Mouse (Mus musculus) left cerebral cortex, postnatal 4 days (tissue): ENCODE measurements at regions not wholly inside any gene's neighbourhood (a gene's known extent, or its start where the extent isn't known, plus 50 kb on each side); places are given as distances from the start of the nearest gene placed in this dataset.

ENCODE experiments used
- DNase-seq: peaks from one replicate; pipeline ENCODE4 v3.0.0-alpha.2; 2022
- intact Hi-C: fragments of 180-260 bp; cut with DNase I; formaldehyde crosslinking; loops from one replicate; pipeline ENCODE4 v1.15.1; 2025

DNA sequence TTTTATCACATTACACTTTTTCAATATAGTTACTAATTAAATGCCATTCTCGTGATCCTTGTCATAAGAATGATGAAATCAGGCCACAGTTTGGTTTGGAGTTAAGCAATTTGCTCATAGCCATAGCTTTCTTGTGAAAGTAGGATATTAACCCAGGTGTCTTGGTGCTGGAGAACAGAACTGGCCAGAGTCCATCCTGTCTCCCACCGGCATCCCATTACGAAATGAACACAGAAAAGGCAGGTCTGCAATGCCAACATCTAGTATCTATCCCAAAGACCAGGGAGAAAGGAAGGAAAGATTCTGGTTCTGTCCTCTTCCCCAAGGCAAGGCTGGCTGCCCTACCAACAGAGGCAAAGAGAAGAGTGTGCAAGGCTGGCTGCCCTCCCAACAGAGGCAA, 61.6 kb upstream of the Avpr1a start:
- intact Hi-C loops, result no loop called here
- DNase-seq, result no peak

DNA sequence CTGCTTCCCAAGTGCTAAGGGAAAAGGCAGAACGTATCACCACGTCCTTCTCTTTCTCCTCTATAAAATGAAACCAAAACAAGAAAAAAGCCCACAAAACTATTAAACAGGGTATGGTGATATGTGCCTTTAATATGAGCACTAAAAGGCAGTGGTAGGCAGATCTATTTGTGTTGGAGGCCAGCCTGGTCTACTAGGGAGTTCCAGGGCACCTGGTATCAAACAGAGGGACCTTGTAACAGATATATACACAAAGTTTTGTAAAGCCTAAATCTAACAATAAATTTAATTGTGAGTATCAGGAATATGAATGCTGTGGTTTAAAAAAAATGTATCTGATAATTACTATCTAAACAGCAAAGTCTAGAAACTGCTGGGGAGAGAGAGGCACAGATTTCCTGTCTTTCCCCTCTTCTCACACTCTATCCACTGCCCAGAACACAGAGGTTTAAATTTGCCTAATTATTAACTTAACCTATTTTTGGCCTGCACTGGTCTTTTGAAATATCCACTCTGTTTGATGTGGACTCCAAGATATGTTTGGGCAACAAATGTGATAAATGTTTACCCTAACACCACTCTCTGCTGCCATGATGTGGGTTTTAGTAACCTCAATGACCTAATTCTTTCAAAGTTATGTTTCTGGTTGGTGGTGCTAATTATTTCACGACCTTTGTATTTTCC, 68.5 kb upstream of the Avpr1a start:
- DNase-seq, result no peak
- intact Hi-C loops, result no loop called here

DNA sequence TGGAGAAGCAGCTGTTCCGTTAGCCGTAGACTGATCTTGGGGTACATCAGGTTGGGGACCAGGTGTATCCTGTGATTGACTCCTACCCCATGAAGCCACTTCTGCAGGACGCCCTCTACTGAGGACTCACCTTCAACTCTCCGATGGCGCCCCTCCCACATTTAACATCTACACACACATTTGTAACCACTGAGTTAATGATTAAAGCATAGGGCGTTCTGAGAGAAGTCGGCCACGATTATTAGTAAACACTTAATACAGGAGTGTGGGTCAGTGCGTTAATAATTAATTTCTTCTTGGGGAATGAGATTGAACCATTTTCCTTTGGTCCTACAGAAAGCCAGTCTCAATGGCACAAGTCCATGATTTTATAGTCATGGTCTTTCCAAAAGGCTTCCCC, 105.0 kb upstream of the Avpr1a start:
- intact Hi-C loops, result no loop called here
- no peak for DNase-seq

DNA sequence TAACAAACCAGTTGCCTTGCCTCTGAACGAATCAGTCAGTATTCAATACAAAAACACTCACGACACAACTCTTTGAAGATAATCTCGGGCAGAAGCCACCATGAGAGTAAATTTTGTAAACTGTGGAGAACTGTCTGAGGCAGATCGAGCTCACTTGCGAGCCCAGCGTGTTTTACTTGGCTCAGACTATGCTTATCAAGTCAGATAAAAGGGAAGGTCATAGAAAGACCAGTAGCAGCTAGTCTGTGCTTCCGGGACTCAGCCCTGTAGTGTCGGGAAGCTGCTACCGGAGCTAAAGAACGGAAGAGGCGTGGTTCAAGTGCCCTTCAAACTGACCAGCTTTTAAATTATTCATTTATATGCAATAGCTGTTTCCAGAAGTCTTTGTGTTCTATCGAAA, 105.9 kb upstream of the Avpr1a start:
- DNase-seq, result no peak
- intact Hi-C loops, result no loop called here

DNA sequence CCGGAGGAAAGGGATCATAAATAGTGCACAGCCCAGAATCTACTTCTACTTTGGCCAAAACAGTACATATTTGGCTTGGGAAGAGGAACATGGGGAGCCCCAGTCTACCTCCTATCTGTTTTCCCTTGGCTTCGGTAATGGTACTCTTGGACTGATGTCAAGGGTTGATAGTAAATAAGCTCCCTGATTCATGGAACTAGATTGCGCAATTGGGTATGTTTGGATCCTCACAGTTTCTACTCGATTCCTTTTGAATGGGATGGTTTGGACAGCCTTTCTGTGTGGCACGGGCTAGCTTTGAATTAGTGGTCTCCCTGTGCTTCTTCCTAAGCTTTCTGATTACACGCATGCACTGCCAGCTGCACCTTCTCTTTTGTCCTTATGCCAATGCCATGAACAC, 121.4 kb upstream of the Avpr1a start:
- intact Hi-C loops, result no loop called here
- peak; percentile 14 for DNase-seq

DNA sequence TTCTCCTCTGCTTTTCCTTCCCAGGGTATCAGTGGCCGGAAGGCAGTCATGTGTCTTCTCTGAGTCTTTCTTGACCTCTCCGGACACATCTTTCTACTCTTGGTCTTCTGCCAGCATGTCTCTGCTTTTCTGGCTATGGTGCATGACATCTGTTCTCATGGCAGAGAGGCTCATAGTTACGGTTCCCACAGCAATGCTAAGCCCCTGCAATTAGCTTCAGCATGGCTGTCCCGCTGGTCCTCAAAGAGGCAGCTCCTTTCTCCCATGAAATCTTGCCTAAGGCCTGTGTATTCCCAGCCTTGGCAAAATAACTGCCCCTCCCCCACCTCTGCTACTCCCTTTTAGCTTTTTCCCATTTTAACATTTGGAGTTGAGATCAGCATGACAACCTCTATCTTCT, 129.4 kb upstream of the Avpr1a start:
- intact Hi-C loops, result no loop called here
- DNase-seq, result peak; percentile 80

DNA sequence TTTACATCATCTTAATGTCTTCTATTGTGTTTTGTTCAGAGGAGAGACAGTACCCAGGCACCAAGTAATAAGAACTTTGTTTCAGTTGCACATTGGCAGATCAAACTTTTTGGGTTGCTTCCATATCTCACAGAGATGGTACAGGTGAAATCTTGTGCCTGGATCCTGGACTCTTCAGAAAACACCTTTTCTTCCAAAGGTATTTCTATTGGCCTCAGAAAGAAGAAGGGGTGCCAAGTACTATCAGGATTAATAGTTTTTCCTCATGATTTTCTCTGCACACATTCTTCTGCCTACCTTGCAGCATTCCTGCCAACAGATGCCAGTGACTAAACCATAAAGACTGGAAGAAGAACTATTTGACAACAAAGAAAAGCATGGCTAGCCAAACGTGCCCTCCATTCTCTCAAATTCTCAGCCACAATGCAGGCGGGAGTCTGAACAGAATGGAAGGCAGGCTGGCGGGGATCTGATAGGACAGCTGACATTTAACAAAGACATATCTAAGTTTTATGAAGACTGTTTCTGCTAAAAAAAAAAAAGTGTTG, 137.6 kb upstream of the Avpr1a start:
- no peak for DNase-seq
- intact Hi-C loops, result no loop called here

DNA sequence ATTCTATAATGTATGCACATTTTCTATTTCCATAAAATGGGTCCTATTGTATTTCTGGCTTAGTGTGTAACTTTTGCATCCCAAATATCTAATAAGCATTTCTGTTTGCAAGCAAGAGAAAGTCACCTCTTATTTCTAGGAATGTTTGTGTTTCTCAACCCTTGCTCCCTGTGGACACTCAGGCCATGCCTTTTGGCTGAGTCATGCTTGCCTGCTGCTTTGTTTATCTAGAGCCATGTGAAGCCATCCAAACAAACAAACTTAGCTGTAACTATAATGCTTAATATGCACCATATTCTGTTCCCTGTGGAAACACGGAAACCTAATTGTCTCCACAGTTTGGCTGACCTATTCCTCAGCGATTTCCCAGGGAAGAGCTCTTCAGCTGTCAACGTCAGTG, 139.6 kb upstream of the Avpr1a start:
- intact Hi-C loops, result no loop called here
- DNase-seq, result no peak

DNA sequence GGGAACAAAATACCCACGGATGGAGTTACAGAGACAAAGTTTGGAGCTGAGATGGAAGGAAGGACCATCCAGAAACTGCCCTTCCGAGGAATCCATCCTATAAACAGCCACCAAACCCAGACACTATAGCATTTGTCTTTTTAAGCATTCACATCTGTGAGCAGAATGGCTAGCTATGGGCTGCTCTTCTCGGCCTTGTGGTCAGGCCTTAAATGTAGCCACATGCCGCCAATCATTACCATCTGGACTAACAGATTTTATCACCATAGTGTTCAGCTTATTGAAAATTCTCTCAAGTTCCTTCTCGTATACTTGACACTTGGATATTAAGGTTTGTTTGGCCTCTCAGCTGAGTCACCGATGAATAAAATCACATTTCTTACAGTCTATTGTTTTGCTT, 146.0 kb upstream of the Avpr1a start:
- no peak for DNase-seq
- intact Hi-C loops, result no loop called here

DNA sequence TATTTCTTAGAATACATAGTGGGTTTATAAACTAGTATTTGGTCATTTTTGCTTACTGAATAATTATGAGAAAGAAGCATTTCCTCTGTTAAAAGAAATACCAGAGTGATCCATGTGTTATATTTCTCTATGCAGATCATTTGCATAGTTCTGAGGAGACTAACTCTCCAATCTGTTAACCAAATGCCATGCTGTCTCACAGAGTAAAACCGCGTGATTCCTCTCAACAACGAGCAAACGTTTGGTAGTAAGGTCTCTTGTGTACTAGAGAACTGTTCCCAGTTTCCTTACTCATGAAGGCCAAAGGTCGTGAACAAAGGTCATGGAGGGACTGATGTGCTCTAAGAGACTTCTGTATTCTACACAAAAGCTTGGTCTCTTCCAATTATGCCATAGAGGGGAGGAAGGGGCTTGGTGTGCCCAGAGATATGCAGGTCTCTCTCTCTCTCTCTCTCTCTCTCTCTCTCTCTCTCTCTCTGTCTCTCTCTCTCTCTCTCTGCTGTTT, 152.3 kb upstream of the Avpr1a start:
- intact Hi-C loops, result no loop called here

DNA sequence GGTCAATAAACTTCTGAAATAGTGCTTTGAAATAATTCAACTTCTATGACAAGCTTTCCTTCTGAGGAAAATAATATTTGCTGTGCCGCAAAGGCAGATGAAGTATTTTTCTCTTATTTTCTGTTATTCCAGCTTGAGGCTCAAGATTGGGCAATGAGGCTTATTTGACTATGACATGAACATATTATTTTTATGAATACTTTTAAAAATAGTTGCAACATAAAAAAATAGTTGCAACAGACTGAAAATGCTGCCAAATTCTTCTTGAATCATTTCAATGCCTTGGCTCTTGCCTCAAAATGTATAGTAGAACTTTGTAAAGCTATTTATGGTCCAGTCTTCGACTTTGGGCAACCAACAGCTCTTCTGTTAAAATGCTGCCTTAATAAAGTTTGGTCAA, 156.7 kb upstream of the Avpr1a start:
- DNase-seq, result no peak
- intact Hi-C loops, result no loop called here

More for the DNA sequence above, 152.3 kb upstream of the Avpr1a start:
- DNase-seq, result no peak

DNA sequence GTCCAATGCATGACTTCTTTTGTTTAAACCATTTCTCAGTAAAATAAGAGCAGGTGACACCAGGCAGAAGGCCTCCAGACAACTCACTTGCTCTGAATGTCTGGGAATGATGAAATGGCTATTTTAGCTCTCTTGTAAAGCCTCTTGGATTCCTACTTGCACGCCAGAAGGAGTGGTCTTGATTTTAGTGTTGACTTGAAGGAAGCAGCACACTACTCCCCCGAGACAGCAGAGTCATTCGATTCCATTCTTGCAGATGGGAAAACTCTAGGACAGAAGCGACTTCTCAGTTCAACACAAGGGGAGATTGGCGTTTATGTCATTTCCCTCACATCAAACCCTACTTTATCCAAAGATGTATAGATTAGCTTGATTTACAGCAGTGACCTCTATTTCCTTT, 157.2 kb upstream of the Avpr1a start:
- no peak for DNase-seq
- intact Hi-C loops, result no loop called here

DNA sequence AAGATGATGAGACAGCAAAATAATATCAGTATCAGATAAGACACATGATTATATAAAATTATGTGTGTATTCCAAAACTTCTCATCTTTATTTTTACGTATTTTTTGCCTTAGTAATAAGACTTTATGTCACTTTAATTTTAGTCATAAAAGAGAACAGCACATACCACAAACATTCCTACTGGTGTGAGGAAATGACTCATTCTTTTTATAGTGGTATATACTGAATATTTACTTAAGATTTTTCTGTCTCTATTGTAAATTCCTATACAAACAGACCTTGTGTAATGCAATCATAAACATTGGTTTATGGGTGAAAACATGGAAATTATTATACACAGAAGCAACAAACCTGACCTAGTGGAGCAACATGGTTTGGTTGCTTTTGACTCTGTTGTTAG, 173.4 kb upstream of the Avpr1a start:
- DNase-seq, result no peak
- intact Hi-C loops, result no loop called here

DNA sequence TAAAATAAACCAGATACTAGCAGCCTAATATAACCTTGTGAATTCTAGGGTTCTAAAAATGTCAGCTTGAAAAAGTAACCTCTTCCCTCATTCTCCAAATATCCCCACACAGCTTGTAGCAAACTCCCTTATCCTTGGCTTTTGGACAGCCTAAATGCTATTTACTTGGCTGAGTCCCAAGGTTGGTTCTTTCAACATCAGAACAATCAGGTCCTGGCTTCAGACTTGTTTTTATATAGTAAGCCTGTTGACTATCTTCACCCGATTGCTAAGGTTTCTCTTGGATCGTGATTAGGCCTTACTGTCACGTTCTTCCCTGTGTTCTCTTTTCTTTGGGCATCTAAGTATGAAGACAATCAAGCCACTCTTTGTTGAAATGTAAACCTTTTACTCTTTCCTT, 174.1 kb upstream of the Avpr1a start:
- intact Hi-C loops, result no loop called here
- no peak for DNase-seq

DNA sequence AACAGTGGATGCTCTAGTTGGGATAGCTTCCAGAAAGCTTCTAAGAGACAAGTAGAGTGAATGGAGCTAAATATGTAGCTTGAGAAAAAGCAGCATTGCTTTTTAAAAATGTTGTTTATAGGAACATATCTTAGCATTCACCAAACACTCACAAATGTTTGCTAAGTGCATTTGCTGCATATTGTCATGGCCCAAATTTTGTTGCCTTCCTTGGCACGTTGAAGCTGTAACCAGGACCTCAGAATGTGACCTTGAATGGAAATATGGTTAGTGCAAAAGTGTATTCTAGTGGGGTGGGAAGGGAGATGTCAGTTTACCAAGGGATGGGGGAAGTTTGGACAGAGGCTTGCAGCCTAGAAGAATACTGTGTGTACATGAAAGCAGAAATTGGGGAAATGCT, 166.9 kb upstream of the Rxylt1 start:
- intact Hi-C loops, result no loop called here
- no peak for DNase-seq

DNA sequence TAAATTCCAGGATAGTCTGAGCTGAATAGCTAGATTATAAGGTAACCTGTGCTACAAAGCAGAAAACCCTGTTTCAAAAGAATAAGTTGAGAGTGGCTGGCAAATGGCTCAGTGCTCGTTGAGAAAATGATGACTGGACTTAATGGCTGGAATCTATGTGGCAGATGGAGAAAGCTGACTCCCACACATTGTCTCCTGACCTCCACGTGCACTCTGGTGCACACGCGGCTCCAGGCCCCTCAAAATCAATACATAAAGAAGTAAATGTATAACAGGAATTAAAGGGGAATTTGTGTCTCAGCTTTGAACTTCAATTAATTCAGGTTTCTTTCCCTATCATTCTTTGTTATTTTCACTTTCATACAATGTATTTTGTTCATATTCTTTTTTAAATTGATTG, 162.2 kb upstream of the Rxylt1 start:
- DNase-seq, result no peak
- intact Hi-C loops, result no loop called here

DNA sequence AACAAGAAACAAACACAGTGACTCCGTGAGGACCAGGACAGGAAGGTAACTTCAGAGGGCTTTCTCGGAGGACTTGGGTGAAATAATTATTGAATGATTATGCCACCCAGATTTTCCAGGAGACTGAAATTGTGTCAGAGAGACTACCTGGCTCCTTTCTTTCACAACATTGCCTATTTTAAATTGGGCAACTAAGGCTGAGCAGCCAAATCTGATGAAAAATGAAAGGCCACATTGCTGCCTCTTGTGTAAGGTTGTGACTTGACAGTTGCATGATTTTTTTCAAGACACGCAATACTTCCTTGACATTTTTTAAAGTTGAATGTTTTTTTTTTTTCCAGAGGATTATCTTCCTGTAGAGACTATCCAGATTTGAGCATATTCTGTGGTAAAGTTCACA, 161.5 kb upstream of the Rxylt1 start:
- intact Hi-C loops, result no loop called here
- DNase-seq, result no peak

DNA sequence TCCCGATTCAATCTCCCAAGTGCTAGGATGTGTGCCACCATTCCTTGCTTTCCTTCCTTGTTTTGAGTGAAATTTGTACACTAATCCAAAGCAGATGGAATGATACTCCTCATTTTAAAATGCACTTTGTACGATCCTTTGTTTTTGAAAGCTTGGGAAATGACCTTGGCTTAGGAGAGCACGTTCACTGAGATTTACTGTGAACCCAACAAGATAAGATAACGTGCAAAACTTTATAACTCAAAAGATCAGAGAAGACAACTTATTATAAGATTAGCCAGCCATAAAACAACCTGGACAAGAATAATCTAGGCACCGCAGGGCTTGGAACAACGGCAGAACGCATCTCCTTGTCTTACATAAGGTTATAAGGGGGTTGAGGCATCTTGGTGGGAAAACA, 134.6 kb upstream of the Rxylt1 start:
- no peak for DNase-seq
- intact Hi-C loops, result no loop called here

DNA sequence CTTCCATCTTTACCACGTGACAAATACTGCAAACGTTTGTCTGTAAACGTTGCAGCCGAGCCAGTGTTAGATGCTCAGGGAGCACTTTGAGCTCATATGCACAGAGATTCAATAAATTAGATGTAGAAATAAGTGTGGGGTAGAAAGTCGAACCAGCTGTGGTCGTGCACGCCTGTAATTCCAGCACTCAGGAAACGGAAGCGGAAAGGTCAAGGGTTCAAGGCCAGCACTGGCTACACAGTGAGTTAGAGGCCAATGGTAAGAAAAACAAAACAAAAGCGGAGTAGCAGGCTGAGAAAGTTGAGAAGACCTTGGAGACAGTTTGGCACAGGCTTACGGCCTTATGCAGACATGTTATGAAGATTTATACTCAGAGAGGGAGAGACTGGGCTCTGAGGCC, 133.6 kb upstream of the Rxylt1 start:
- intact Hi-C loops, result no loop called here
- DNase-seq, result no peak

DNA sequence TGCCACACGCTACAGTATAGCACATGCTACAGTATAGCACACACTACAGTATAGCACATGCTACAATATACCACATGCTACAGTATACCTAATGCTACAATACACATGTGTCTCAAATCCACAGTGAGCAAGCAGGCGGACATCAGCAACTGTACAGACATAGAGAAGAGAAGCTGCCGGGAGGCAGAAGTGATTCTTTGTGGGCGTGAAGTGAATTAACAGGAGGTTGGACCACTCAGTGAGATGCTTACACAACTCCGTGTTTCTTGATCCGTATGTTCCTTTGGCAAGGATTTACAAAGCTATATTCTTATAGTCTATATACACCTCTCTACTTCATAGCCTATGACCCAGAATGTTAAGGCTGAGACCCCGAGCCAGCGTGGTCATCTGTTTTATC, 128.5 kb upstream of the Rxylt1 start:
- intact Hi-C loops, result no loop called here
- no peak for DNase-seq

DNA sequence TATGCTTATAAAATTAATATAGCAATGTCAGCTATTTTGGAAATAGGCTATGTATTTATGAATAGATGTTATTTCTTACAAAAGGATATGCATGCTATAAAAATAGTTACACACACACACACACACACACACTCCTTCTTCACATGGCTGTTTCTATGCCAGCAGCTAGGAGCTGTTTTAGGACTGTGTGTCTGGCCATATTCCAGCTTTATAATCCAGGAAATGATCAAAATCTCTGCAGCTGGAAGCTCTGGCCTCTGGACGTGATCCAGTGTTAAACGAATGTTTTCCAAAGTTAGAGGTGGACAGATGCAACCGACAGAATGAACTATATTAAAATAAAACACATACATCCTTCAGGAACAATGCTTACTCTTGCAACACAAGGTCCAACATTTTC, 125.9 kb upstream of the Rxylt1 start:
- DNase-seq, result no peak
- intact Hi-C loops, result no loop called here

DNA sequence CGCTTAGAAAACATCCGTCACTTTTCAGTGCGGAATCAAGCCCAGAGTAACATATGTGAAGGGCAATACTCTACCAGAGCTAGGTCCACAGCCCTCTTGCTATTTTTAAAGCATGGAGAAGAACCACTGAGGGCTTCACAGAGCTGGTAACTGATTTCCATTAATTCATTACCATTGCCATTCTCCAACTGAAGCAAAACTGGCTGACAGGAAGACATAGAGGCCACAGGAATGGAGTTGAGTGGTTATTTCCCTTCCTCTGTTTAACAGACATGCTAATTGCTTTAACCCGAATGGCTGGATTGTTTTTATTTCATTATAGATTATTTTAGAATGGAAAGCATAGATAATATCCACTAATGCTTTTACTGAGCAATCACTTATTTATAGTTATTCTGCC, 120.4 kb upstream of the Rxylt1 start:
- intact Hi-C loops, result no loop called here
- no peak for DNase-seq

DNA sequence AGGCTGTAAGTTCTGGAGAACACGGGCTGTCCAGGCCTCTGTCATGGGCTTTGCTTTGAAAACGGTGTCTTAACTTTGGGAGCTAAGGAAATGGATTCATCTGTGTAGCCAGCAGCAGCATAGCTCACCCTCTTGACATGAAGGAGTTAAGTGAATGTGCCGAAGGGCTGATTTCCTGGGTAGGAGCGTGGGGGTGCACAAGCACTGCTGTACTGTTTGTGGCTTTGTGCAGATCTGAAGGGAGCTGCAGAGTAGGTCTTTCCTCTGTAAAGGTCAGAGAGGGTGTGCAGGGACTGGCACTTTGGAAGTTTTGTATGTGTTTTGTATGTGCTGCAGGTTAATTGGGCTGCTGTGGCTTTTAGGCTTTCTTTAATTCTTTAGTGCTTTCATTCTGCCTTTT, 102.6 kb upstream of the Rxylt1 start:
- intact Hi-C loops, result no loop called here
- DNase-seq, result no peak
